ENCODE assay signal across 11 mouse cellular contexts in genomic region chr12:11196830-11197229, GRCm38 (mm10). TPM values are rescaled to one million over a fixed set of nuclear protein-coding genes. Genes with fewer than 3 reads are reported as not detected.
DNase-seq lines count a peak whose midpoint lies in the region; ATAC-seq and TF ChIP-seq lines count a peak whose summit lies in the region.
"Had no signal": no experiment of that assay in that cellular context is flagged by ENCODE, and none has a peak within 500 bp of the region (broad histone marks: within the 10 kb centered on the region; RNA-seq: fewer than 3 reads in every experiment).

No protein-coding gene starts in this region.

- peak overlapping the region; percentile 43; the same call in 1 of the 2 replicates for H3K4me2 ChIP-seq in hindbrain, embryonic 12.5 days (replicated peaks)
- peak overlapping the region; percentile 47; the same call in 1 of the 2 replicates for H3K4me2 ChIP-seq in hindbrain, postnatal 0 days (ENCODE audit: low read depth, low read length)
- H3K4me2 ChIP-seq in midbrain, embryonic 15.5 days, result peak overlapping the region; percentile 46; the same call in 1 of the 2 replicates

- no peaks in the 10 kb centered on the region for H3K36me3 ChIP-seq in hindbrain, embryonic 12.5 days
- H3K36me3 ChIP-seq in hindbrain, embryonic 10.5 days, result no peaks in the 10 kb centered on the region
- no peaks in the 10 kb centered on the region for H3K36me3 ChIP-seq in hindbrain, postnatal 0 days (ENCODE audit: insufficient read depth, low read length)
- no peaks in the 10 kb centered on the region for H3K36me3 ChIP-seq in midbrain, embryonic 15.5 days (replicated peaks)
- H3K36me3 ChIP-seq: G1E had no signal

- H3K27ac ChIP-seq in hindbrain, embryonic 12.5 days, result no peak overlapping the region
- H3K27ac ChIP-seq in hindbrain, embryonic 10.5 days, result no peak overlapping the region
- no peak overlapping the region for H3K27ac ChIP-seq in hindbrain, postnatal 0 days
- H3K27ac ChIP-seq in midbrain, embryonic 15.5 days, result no peak overlapping the region

- H3K4me3 ChIP-seq in hindbrain, embryonic 12.5 days, result no peak overlapping the region
- no peak overlapping the region for H3K4me3 ChIP-seq in hindbrain, embryonic 10.5 days
- no peak overlapping the region for H3K4me3 ChIP-seq in hindbrain, postnatal 0 days (ENCODE audit: low read length)
- H3K4me3 ChIP-seq in midbrain, embryonic 15.5 days, result no peak overlapping the region

- no peak for TF ChIP-seq CTCF in hindbrain, postnatal 0 days (IDR thresholded peaks at IDR 0.05; ENCODE audit: low read depth)

- ATAC-seq in hindbrain, embryonic 12.5 days (ENCODE audit: low FRiP score), result no peak
- ATAC-seq in hindbrain, postnatal 0 days, result no peak
- no peak for ATAC-seq in midbrain, embryonic 15.5 days (replicated peaks)

- H3K27me3 ChIP-seq in hindbrain, embryonic 12.5 days, result no peaks in the 10 kb centered on the region
- H3K27me3 ChIP-seq in hindbrain, embryonic 10.5 days (ENCODE audit: insufficient read depth, poor library complexity, severe bottlenecking), result no peaks in the 10 kb centered on the region
- no peaks in the 10 kb centered on the region for H3K27me3 ChIP-seq in hindbrain, postnatal 0 days (ENCODE audit: insufficient read depth, low read length)
- no peaks in the 10 kb centered on the region for H3K27me3 ChIP-seq in midbrain, embryonic 15.5 days (replicated peaks)

- H3K9me3 ChIP-seq in hindbrain, embryonic 12.5 days (replicated peaks), result no peaks in the 10 kb centered on the region
- no peaks in the 10 kb centered on the region for H3K9me3 ChIP-seq in hindbrain, embryonic 10.5 days
- H3K9me3 ChIP-seq in hindbrain, postnatal 0 days (ENCODE audit: low read length), result no peaks in the 10 kb centered on the region
- no peaks in the 10 kb centered on the region for H3K9me3 ChIP-seq in midbrain, embryonic 15.5 days
- H3K9me3 ChIP-seq: G1E had no signal

- peaks cover 6% of the 10 kb centered on the region; the same call in 1 of the 2 replicates for H3K4me1 ChIP-seq in hindbrain, embryonic 12.5 days
- peaks cover 7% of the 10 kb centered on the region; the same call in 1 of the 2 replicates for H3K4me1 ChIP-seq in hindbrain, embryonic 10.5 days (replicated peaks)
- H3K4me1 ChIP-seq in hindbrain, postnatal 0 days (ENCODE audit: insufficient read depth, low read length), result no peaks in the 10 kb centered on the region
- H3K4me1 ChIP-seq in midbrain, embryonic 15.5 days, result 0 out of 2 replicates have a peak, but pooled peaks cover 7% of the 10 kb centered on the region

- WGBS in hindbrain, embryonic 12.5 days, result 42% methylated on average over 5 of the region's 5 CpGs
- whole genome bisulfite sequencing in hindbrain, embryonic 10.5 days, result 44% methylated on average over 5 of the region's 5 CpGs
- WGBS in hindbrain, postnatal 0 days, result 45% methylated on average over 5 of the region's 5 CpGs
- 53% methylated on average over 5 of the region's 5 CpGs for WGBS in midbrain, embryonic 15.5 days

- no peak overlapping the region for H3K9ac ChIP-seq in hindbrain, embryonic 12.5 days
- no peak overlapping the region for H3K9ac ChIP-seq in hindbrain, postnatal 0 days (replicated peaks; ENCODE audit: low read length)
- no peak overlapping the region for H3K9ac ChIP-seq in midbrain, embryonic 15.5 days

- DNase-seq in hindbrain, embryonic 10.5 days (ENCODE audit: low spot score), result no peak
- DNase-seq in spleen, postnatal 36 days (ENCODE audit: low spot score in 2 of 2), result peak; percentile 34 to 43
- DNase-seq in spleen, adult 18-20 months, result no peak
- DNase-seq in hindbrain, postnatal 0 days (ENCODE audit: low spot score), result no peak
- no peak for DNase-seq in yolk sac, embryonic 10.5 days (ENCODE audit: low spot score)

RNA-seq across cellular contexts. Expression of gene Msgn1, which starts 11.9 kb away (rescaled TPM):
- polyA plus RNA-seq in hindbrain, embryonic 12.5 days (2016; fragmentation: Nextera tagmentation; extraction: Ambion mirVana), result not detected in 2 replicates
- polyA plus RNA-seq in hindbrain, embryonic 10.5 days (2016; fragmentation: Nextera tagmentation; extraction: Ambion mirVana), result not detected in 2 replicates
- total RNA-seq in hindbrain, postnatal 0 days (2014; rRNA removed), result not detected in 2 replicates
- not detected in 2 replicates for polyA plus RNA-seq in hindbrain, postnatal 0 days (2015; fragmentation: Nextera tagmentation; extraction: Ambion mirVana)
- not detected in 2 replicates for polyA plus RNA-seq in midbrain, embryonic 15.5 days (2015; fragmentation: Nextera tagmentation; extraction: Ambion mirVana)
- total RNA-seq: G1E; left cerebral cortex, postnatal 4 days; megakaryocyte-erythroid progenitor cell, adult 5-6 weeks had no signal
- polyA plus RNA-seq: activated CD4-positive, CD25-positive, alpha-beta regulatory T cell, adult 4 months; G1E had no signal

RNA-seq across cellular contexts. Expression of gene Kcns3, which starts 46.0 kb away (rescaled TPM):
- 0.79 and 0.98 TPM in 2 replicates for polyA plus RNA-seq in hindbrain, embryonic 12.5 days (2016; fragmentation: Nextera tagmentation; extraction: Ambion mirVana)
- polyA plus RNA-seq in hindbrain, embryonic 10.5 days (2016; fragmentation: Nextera tagmentation; extraction: Ambion mirVana), result 0.39 and 0.44 TPM in 2 replicates
- total RNA-seq in hindbrain, postnatal 0 days (2014; rRNA removed), result 0.37 and 1.1 TPM in 2 replicates
- 1.1 TPM in 2 replicates for polyA plus RNA-seq in hindbrain, postnatal 0 days (2015; fragmentation: Nextera tagmentation; extraction: Ambion mirVana)
- polyA plus RNA-seq in midbrain, embryonic 15.5 days (2015; fragmentation: Nextera tagmentation; extraction: Ambion mirVana), result 0.47 and 0.59 TPM in 2 replicates
- total RNA-seq: megakaryocyte-erythroid progenitor cell, adult 5-6 weeks had no signal
- polyA plus RNA-seq: activated CD4-positive, CD25-positive, alpha-beta regulatory T cell, adult 4 months had no signal

Comparison
In these comparisons a context has a peak if more than half of its experiments do, and no peak if none do; other contexts are left out.
1. DNase-seq: peak in spleen, postnatal 36 days (2 of 2); none in hindbrain, embryonic 10.5 days (single experiment), spleen, adult 18-20 months (0 of 2), hindbrain, postnatal 0 days (single experiment) and yolk sac, embryonic 10.5 days (single experiment).
2. Peak in every context shown above with its lines, with median percentiles within 50 percentile points of each other: H3K4me2 ChIP-seq.